Mouse (Mus musculus) CH12.LX (cell line): Measurements from ENCODE around the gene Mrpl58.

Experiments
- ETS1 ChIP-seq: conservative IDR thresholded peaks from 2 replicates; pipeline ENCODE4 v1.6.1; 2012; ENCODE audit warnings: low read depth, mild to moderate bottlenecking, inconsistent platforms, low read length, improper control_type of control experiment, moderate library complexity
- MAZ ChIP-seq: IDR thresholded peaks from 2 replicates; pipeline ENCODE4 v1.6.1; 2012; ENCODE audit warnings: low read depth, mild to moderate bottlenecking, inconsistent platforms, low read length, improper control_type of control experiment, moderate library complexity
- ZNF384 ChIP-seq: IDR thresholded peaks from 2 replicates; pipeline ENCODE4 v1.6.1; 2012; ENCODE audit warnings: low read depth, low read length, improper control_type of control experiment, inconsistent platforms

DNA sequence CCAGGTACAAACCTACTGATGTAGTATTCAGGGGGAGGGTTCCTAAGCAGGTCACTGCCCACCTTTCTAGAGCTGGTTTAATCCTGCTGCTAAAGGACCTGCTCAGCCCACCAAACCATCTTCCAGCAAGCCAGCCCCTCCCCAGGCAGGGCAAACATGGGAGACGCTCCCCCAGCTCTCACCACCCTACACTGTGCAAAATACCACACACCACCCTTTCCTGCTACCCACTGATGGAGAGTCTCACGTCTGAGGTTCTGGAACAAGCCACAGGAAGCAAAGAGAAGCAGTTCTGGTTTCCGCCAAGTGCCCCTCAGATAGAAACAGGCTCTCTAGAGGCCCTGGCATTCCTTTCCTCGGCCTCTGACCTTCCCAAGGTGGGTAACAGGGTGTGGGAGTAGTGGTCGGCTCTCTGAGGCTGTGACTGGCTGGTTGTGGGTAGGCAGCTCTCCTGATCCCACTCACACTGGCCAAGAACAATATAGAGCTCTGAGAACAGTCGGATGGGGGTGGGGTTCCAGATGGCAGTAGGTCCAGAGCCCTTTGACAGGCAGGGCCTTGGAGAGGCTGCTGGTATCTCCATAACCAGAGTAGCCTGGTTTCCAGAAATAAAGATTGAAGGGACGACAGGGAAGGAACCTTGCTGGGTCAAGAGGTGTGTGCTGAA, 37.4 kb upstream of the Mrpl58 start:
- TF ChIP-seq ZNF384 (no peak), MAZ (no peak), ETS1 (no peak)
